Mouse (Mus musculus) heart, adult 18-20 months (tissue): ENCODE measurements around the gene Etfb. TPM values are rescaled to one million over a fixed set of nuclear protein-coding genes. Genes with fewer than 3 reads are reported as not detected.

Experiments
- DNase-seq, 2 experiments: peaks; one replicate each; pipeline ENCODE4 v3.0.0; 2021 to 2022; ENCODE audit warnings: mixed read lengths in 1 of 2
- total RNA-seq, 2 experiments: library from RNA; stranded (reverse); gene quantifications; 2 replicates each; pipeline ENCODE4 v1.2.3; 2021

Gene Etfb
- total RNA-seq, 2 experiments from 2014 or later: 1,290 to 1,427 TPM

- DNase-seq: peak; percentile 40 to 59
These were observed 4.4 kb downstream of the Etfb start for GRCm38 (mm10) chr7:43448246-43448645.

GRCm38 (mm10) chr7:43449811-43450210 lies 5.9 kb downstream of the Etfb start:
- no peak for DNase-seq

GRCm38 (mm10) chr7:43451726-43452125 lies 7.8 kb downstream of the Etfb start:
- DNase-seq: no peak

GRCm38 (mm10) chr7:43452609-43453008 lies 8.7 kb downstream of the Etfb start:
- DNase-seq: no peak

GRCm38 (mm10) chr7:43453599-43454355 lies 9.9 kb downstream of the Etfb start:
- no peak for DNase-seq

- no peak for DNase-seq
These were observed 10.5 kb downstream of the Etfb start for GRCm38 (mm10) chr7:43454371-43454770.

- DNase-seq: no peak
These were observed 19.0 kb downstream of the Etfb start, which contains the start of gene Vsig10l for GRCm38 (mm10) chr7:43462851-43463250. Gene Vsig10l, plus strand, starts transcription at chr7:43463151.

GRCm38 (mm10) chr7:43463976-43464375 lies 20.1 kb downstream of the Etfb start:
- DNase-seq: no peak

- no peak for DNase-seq
These were observed 21.0 kb downstream of the Etfb start for GRCm38 (mm10) chr7:43464864-43465343.

- DNase-seq: peak; percentile 92 to 94
These were observed 21.6 kb downstream of the Etfb start for GRCm38 (mm10) chr7:43465344-43466098.

- peak; percentile 84 to 87 for DNase-seq
These were observed 22.3 kb downstream of the Etfb start for GRCm38 (mm10) chr7:43466099-43466694.

- DNase-seq: no peak
These were observed 26.5 kb downstream of the Etfb start for GRCm38 (mm10) chr7:43470373-43470772.

GRCm38 (mm10) chr7:43475706-43476105 lies 31.8 kb downstream of the Etfb start:
- no peak for DNase-seq

GRCm38 (mm10) chr7:43476376-43476775 lies 32.5 kb downstream of the Etfb start:
- no peak for DNase-seq

- no peak for DNase-seq
These were observed 37.3 kb downstream of the Etfb start for GRCm38 (mm10) chr7:43481191-43481590.

GRCm38 (mm10) chr7:43482090-43482716 lies 38.3 kb downstream of the Etfb start:
- no peak for DNase-seq

- DNase-seq: no peak
These were observed 39.4 kb downstream of the Etfb start for GRCm38 (mm10) chr7:43483236-43483635.

- DNase-seq: no peak
These were observed 44.8 kb downstream of the Etfb start for GRCm38 (mm10) chr7:43488646-43489045.

- DNase-seq: no peak
These were observed 45.8 kb downstream of the Etfb start, which contains the start of gene Iglon5 for GRCm38 (mm10) chr7:43489631-43490125. Gene Iglon5, minus strand, starts transcription at chr7:43490075.

GRCm38 (mm10) chr7:43490182-43490584 lies 46.3 kb downstream of the Etfb start:
- peak; percentile 9 to 22 for DNase-seq

GRCm38 (mm10) chr7:43490861-43491260 lies 47.0 kb downstream of the Etfb start:
- DNase-seq: no peak
